Mouse (Mus musculus): ENCODE data around the gene Ccdc191.

Gene Ccdc191

DNA sequence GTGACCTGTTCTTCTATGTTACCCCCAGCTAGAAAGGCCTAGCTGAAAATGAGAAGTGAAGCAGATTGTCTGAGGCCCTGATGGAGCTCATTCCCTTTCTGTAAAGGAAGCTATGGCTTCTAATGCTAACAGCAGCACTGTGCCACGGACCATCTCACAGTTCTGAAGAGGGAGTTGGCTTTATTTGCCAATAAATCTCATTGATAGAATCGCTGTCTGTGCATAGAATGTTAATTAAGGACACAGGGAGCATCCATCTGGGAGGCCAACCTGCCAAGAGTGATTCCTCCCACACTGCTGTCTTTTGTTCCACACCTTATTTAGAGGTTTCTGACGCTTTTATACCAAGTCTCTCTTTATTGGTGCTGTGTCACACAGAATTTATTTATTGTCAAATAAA, 41.9 kb downstream of the Ccdc191 start:
- no peak for DNase-seq (ENCODE audit: low spot score)

DNA sequence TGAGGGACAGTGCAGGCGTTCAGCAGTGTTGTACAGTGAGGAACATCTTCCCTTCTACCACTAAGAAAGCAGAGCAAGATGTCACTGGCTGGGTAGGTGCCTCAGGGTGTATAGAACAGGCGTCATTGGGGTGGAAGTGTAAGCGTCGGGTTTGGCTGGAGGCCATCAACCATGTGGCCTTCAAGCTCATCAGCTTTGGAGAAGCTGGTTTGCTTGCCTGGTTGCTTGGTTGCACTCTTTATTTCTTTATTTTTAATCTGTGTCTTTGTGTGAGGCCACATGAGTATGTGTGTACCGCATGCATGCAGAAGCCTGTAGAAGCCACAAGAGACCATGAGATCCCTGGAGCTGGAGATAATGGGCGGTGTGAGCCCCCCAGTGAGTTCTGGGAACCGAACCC, 42.7 kb downstream of the Ccdc191 start:
- DNase-seq (ENCODE audit: low spot score), result no peak

DNA sequence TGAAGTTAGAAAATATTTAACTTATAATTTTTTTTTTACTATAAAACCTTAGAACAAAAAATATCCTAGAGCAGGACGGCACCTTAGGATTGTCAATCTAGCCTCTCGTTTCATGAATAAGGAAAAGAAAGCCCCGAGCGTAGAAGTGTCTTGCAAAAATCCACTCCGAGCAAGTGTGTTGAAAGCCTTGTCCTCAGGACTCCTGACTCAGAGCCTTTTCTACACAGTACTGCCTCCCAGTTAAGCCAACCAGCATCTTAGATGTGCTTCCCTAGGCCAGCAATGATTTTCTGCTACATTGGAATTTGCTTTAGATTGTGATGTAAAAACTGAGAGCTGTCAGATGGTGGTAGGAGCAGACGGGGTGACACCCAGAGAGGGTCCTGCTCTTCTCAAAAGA, 43.4 kb downstream of the Ccdc191 start:
- no peak for DNase-seq (ENCODE audit: low spot score)

DNA sequence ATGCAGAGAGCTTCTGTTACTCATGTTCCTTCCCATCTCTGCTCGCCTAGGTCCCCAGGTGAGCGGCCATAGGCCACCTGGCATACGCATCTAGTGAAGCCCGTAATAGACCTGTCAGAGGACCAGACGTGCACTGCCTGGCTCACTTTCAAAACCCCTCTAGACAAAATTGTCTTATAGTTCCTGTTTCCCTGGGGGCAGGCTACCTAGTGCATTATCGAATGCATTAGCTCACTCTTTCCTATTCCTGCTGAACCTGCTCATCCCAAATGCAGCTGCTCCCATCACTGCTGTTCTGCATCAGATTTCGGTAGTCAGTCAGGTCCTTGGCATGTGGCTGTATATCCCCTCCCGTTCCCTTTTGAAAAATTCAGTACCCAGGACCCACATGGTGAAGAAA, 45.3 kb downstream of the Ccdc191 start:
- DNase-seq (ENCODE audit: low spot score), result no peak

DNA sequence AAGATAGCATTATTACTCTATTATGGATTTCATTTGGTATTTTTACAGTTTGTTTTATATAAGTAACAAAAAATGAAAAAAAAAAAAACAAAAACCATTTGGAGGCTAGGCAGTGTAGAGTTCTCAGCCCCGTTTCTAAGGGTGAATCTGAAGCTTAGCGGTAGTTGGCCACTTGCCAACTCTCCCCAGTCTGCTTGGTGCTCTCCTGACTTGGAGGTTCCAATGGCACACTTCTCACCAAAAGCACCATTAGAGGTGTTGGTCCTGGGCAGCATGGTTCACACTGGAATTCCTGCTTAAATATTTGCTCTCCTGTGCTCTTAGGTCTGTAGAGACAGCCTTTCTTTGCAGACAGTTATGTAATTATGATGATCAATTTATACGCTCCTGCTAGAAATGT, 45.8 kb downstream of the Ccdc191 start:
- no peak for DNase-seq (ENCODE audit: low spot score)

DNA sequence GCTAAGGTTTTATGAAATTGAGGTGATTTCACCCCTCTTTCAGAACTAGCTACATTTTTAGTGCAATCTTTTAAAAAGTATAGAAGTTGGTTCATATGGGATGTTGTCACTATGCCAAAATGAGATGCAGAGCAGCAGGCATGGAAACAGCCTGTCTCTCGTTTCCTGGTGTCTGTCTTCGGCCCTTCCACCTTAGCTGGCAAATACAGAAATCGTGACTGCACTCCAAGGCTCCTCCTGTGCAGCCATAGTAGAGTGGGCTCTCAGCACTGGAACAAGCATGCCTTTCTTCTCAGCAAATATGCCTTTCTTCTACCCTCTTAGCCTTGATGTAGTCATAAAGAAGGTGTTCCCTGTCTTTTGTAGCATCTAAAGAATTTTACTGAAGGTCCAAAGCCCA, 46.3 kb downstream of the Ccdc191 start:
- no peak for DNase-seq (ENCODE audit: low spot score)

DNA sequence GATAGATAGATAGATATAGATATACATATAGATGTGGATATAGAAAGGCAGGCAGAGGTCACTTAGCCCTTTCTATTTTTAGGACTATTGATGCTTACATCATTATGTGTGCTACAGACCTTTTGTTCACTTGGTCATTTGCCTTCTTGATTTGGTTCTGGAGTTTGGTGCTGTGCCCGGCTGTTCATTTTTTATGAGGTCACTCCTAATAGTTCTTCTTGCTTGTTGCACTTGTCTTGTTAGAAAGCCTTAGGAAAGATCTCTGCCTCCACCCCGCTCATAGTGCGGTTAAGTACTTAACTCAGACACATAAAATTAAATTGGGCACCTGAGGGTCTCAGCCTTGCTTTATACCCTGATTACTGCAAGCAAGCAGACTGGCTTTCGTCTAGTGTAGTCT, 51.2 kb downstream of the Ccdc191 start:
- DNase-seq (ENCODE audit: low spot score), result no peak

DNA sequence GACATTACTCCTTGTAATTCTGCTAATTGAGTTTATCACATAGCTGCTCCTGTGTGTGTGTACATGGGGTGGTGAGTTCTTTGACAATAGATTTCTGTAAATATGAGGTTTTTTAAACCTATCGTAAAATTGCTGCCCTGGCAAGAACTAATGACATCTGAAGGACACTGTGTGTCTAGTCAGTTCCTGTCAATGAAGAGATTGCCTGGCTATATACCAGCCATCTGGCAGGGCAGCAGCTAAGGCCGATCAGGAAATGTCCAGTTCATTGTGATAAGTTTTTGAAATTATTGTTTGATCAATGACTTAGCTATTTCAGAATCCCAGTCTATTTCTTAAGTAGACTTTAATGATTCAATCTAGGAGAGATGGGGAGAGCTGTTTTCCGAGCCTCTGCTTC, 55.8 kb downstream of the Ccdc191 start:
- no peak for DNase-seq (ENCODE audit: low spot score)

DNA sequence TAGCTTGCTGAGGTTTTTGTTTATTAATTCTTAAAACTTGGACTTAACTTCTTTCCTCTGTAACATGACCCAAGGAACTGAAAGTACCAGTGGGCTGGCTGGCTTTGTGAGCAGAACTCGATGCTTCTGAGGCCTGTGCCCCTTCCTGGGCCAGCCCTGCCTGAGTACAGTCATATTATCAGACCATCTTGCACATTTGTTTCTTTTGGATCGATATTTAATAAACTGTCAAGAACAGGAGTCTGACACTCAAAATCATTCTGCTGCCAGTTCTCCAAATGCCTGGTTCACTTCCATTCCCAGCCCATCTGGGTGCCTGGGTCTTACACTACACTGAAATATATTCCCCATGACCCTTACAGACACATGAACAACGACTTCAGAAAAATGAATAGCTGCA, 56.3 kb downstream of the Ccdc191 start:
- DNase-seq (ENCODE audit: low spot score), result no peak

DNA sequence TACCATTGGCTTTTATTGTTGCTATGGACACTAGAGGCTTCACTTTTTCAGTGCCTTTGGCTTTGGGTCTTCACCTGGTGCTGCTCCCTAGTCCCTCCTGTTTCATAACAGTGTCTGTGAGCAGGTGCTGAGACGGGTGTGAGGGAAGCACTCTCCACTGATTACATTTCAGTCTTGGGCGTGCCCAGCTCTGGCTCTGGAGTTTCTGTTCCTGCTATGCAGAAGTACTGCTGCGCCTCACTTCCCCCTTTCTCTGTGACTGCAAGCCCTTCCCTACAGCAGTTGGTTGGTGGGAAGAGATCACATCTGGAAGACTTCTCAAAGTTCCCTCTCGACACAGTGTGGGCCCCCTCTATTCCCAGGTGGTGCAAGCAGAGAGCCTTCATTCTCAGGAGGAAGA, 62.0 kb downstream of the Ccdc191 start:
- DNase-seq (ENCODE audit: low spot score), result no peak

DNA sequence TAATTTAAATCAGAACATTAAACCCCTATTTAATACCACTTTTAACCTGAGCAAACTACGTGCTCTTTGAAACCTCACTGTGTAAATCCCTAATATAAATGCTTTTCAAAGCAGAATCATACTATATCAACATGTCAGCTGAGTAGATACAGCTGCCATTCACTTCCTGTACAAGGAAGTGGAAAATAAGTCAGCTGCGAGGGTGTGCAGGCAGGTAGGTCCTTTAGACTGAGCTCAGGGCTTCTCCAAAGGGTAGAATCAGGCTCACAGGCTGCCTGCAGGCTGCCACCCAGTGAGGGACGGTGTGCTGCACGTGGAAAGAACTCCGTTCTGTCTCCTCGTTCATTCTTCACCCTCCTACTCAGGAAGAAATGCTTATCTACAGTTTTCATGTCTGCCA, 65.3 kb downstream of the Ccdc191 start:
- DNase-seq (ENCODE audit: low spot score), result no peak

DNA sequence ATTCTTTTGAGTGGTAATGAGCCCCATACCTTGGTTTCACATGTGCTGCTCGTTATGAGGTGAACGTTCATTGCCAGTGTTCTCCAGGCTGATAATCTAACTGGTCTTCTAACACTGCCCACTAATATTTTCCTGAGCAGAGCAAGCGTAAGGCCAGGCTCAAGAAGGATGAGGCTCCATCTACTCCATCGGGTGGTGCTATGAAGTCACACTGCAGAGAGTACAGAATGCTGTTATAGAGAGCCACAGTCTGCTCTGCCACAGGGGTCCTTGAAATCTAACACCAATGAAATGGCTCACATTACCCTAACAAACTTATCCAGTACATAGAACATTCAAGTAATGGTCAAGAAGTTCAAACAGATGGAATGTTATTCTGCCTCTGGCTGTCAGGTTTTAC, 68.4 kb downstream of the Ccdc191 start:
- no peak for DNase-seq (ENCODE audit: low spot score)

DNA sequence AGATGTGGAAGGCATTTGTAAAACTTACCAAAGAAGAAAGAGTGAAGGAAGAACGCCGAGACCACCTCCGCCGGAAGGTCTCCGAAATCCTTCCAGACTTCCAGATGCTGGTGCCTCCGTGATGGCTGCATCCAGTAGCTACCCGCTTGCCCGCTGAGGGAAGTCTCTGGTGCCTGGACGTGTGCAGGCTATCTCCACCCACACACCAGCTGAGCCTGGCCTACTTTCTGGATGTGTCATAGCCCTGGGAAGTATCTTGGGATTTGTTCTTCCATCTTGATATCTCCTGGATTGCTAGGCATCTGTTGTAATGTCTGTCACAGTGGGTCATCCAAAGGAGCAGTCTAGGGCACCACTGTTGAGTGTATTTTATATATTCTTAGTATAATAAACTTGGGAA, 73.7 kb downstream of the Ccdc191 start:
- DNase-seq (ENCODE audit: low spot score), result no peak

DNA sequence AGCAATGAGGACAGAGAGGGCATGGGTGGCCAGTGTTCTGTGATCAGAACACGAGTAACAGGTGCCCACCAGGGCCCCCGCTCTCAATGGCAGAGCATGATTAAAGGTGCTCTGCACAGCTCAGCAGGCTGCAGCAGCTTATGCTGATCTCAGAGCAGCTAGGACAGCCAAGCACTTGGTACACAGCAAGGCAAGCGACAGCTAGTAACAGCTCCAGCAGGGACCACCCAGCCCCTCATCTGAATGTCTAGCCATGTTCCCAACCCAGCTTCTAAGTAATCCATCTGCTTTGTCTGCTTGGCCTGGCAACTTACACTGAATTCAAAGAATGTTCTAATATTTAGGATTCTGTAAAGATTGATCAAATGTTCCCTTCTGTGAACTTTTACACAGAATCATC, 74.2 kb downstream of the Ccdc191 start:
- no peak for DNase-seq (ENCODE audit: low spot score)

DNA sequence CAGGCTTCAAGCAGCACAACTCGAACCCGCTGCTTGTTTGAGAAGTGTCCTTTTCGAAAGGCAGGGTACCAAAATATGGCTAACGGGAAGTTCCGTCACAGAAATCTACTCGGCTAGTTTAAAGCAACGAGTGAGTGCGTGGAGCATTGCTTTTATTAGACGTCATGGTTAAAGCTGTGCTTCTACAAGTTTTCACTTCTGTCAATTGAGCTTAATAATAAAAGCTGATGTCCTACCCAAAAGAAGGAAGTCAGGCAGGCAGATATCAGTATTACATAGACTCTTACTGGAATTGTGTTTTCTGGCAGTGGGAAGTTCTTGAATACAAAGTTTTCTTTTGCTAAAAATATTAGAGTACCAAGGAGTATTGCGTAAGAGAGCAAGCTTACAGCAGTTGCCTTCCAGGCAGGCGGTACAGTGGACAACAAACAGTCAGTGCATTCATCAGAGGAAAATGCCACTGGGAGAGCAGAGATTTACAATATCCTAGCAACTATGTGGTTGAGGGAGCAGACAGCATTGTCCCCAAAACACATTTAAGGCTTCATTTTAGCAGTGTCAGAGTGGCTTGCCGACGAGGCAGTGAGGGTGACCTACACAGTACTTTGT, 76.3 kb downstream of the Ccdc191 start:
- no peak for DNase-seq (ENCODE audit: low spot score)

DNA sequence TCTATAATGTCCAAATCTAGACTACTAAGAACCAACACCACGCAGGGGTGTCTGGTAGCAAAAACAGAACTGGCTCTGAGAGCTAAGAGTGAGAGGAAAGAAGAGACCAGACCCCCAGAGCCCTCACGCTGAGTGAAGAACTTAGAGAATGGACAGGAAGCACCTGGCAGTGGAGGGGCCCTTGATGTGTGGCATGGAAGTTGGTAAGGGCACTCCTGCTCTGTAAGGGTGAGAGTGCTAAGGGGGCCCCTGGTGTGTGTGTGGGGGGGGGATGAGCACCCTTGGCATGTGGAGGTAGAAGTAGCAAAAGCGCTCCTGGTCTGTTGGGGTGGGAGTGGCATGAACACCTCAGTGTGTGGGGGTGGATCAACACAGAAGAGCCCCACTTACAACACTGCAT, 80.8 kb downstream of the Ccdc191 start:
- DNase-seq (ENCODE audit: low spot score), result no peak

DNA sequence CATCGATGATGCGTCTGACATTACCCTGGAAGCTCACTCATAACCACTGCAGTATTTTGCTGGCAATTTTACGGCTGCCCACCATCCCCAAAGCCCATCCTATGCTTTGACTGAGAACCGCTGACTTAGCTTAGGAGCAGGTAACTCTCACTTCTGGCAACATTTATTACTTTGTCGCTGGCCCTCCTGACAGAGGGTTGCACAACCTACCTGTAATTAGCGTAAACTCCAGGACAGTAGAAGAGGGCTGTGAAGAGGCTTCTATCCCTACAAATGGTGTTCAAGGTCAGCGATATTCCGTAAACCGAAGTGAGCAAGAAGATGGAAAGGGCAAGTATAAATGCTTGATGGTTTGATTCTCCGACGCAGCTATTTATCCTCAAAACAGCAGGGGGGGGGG, 81.6 kb downstream of the Ccdc191 start:
- no peak for DNase-seq (ENCODE audit: low spot score)

DNA sequence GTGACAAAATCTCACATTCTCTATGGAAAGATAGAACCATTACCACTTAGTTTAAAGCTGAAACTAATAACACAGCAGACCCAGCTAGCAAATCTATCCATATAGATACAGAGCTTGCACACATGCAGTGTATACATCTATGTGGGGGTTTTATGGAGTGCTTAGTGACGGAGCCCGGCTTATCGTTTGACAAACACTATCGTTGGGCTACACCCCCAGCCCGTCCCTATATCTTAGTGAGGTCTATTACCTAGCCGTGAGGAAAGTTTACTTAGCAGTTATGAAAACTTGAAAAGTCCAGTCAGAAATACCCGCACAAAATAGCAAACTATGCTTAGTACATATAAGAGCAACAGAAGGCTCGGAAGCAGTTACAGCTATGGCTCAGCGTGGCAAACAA, 82.1 kb downstream of the Ccdc191 start:
- no peak for DNase-seq (ENCODE audit: low spot score)

DNA sequence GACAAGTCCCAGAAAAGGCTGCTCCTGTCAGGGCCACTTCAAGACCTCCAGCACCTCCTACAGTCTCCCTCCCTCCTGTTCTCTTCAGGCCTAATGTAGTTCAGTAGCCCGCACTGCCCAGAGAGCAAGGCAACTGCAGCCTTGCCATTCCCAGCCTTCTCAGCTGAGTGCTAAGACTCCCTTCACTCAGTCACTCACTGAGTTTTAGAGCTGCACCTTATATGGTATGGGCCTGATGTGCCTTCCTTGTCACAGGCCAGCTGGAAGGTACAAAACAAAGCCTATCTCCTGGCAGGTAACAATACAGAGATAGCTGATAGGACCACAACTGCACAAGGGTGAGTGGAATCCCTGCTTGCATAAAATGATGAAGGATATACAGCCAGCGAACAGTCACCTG, 82.8 kb downstream of the Ccdc191 start:
- DNase-seq (ENCODE audit: low spot score), result no peak

DNA sequence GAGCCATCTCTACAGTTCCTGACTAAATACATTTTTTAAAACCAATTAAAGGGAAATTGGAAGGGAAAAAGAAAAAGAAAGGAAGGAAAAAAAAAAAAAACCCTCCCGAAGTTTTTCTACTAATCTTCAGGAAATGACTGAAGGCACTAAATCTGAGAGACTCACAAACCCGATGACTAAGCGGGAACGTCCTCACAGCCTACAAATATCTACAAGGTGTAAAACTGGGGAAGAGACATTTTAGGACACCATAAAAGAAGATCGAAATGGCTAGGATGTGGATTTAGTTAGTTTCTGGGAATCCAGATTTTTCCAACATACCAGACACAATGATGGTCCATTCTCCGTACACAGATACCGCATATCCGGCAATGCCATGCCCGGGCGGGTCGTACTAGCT, 83.5 kb downstream of the Ccdc191 start:
- DNase-seq (ENCODE audit: low spot score), result no peak

DNA sequence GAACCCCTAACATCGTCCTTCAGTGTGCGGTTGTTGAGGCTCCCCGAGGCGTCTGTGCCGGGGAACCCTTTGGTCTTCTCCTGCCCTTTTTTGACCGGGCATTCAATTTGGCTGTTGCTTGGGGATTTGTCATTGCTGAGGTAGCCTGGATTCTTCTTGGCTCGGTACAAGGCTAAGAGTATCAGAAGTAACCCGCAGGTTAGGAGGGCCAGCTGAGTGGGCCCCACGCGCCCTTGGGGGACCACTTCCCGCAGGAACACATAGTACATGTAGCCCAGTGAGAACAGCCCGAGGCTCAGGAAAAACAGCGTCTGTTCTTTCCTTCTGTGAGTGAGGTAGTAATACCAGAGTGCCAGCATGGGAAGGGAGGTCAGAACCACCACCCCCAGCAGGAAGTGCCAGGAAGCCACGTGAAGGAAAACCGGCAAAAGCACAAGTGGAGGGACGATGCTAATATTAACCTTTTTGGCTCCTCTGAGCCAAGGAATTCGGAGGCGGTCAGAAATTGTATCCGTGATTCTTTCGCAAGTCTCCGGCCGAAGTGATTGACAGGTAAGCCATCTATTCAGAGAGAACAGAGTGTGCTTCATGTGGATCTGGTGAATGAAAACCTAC, 84.1 kb downstream of the Ccdc191 start:
- no peak for DNase-seq (ENCODE audit: low spot score)

DNA sequence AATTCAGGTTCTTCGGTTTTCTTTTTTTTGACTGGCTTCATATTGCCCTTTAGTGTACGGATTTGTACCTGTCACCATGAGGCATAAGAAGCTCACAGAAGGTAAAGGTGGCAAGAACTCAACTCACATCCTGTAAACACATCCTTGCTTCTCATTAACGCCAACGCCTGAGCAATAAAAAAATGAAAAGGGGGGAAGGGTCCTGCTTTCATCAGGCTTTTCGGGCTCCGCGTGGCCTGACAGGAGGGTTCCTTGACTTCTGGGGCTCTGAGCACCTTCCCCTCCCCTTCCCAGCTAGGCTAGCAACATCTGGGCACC, 89.4 kb downstream of the Ccdc191 start:
- DNase-seq (ENCODE audit: low spot score), result no peak

DNA sequence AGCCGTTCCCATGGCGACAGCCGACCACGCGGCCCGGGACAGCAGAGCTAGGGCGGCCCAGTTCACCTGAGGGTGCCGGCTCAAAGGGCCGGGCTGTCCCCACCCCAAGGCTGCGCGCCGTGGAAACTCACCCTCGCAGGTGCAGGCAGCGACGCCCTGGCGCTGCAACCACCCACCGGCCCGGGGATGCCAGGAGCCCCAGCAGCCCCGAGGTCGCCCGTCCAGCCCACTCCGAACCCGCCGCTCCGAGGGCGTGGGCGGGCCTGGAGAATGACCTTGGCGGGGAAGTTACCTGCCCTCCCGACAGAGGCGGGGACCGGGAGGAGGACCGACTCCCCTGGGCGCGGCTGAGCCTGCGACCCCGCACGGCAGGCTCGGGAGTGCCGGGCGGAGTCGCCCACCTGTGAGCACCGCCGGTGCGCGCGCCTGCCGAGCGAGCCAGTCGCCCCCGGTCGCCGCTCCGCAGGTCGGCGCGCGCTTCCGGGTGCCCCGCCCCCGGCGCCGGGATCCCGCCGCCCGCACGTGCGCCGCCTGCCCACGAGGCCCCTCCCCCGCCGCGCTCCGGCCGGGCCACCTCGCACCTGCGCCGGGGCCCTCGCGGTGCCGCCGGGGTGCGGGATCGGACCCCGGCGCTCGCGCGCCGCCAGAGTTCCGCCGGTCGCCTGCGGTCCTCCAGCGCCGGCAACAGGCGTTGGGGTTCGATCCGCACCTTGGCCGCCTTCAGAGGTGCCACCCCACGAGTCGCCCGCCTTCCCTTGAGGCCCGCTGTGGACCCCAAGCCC, 89.9 kb downstream of the Ccdc191 start, which contains the start of gene Zdhhc23:
Zdhhc23 (minus strand) TSS at position 464 of the 782 bp plus-strand sequence.
- DNase-seq (ENCODE audit: low spot score), result peak; percentile 70

DNA sequence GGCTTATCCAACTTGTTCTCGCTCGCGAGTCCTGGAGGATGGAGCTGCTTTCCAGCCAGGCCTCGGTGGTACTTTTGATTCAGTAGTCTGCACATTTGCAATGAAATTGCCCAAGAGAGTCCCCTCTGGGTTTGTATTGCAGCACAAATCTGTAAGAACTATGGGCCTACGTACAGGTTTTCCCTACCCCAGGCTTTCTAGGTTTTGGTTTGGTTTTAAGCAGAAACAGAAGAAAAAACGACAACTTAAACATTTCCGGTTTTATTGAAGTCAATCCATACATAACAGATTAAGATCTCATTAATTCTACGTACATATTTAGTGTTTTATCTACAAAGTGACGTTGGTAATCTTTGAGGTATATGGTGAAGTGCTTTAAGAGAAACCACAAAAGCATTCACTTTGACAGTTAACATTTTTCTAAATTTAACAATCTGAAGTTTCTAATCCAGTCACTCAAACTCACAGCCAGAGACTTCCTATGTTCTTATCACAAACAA, 90.6 kb downstream of the Ccdc191 start:
- DNase-seq (ENCODE audit: low spot score), result no peak
